Mouse (Mus musculus): ENCODE measurements around the gene Spata31d1a.

Spata31d1a gene

DNA sequence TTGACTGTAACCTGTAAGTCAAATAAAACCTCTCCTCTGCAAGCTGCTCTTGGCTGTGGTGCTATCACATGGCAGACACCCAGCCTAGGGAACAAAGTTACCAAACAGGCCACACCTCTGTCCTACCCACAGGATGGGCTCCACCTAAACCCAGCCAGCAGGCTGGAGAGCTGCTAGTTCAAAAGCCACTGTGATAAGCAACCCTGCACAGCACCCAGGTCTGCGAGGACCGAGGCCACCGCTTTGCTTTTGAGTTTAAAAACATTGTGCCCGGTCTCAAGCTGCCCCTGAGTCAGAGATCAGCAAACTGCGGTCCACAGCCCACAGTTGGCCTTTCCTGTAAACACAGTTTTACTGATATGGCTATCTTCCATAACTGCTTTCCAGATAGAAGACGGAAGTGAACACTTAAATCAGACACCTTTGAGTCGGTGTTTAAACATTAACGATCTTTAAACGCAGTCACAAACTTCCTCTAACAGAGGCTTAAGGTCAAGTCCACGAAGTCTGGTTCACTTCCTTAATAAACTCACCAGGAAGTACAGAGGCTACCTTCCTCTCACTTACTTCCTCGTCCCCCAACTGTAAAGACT lies 41.5 kb downstream of the Spata31d1a start:
- no peak for DNase-seq (ENCODE audit: low spot score in 2 of 2)

DNA sequence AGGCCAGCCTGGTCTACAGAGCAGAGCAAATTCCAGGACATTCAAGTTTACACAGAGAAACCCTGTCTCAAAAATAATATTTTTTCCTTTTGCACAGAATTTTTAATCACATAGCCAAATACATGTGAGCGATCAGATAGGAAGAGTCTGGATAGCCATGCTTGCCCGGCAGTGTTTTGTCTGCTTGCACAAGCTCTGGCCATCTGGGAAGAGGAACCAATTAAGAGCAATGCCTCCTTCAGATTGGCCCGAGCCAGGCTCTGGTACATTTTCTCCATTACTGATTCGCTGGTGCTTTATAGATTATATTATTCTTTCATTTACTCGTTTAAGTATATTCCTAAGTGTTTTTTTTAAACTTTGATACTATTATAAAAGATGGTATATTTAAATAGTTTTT lies 42.4 kb downstream of the Spata31d1a start:
- no peak for DNase-seq (ENCODE audit: low spot score in 2 of 2)

DNA sequence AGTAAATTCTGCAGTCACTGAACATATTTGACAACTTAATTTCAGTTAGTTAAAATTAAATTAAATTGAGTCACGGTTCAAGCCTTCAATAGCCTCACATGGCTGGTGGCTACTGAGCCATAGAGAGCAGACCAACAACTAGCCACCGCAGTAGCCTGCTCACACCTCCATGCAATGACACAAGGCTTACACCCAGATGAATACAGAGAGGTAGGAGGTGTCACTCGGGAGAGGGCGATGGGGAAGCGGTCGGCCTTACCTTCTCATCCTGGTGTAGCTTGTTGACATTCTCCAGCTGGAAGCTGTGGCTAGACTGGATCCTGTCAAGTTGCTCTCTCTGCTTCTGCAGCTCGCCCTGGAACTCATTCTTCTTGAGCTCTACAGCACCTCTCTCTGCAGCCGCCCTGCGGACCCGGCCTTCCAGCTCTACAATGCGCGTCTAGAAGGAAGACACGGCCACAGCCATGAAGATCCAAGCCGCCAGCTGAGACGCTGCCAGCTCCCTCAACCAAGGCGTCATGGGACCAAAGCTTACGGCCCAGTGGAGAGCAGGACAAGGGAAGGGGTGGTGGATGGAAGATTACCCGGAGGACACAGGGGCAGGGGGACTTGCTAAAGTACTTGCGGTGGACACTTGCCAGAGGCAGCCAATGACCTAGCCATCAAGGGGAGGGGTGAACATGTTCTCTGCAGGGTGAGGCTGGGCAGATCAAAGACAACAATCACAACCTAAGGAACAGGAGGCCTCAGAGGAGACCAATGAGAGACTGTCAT lies 46.0 kb downstream of the Spata31d1a start:
- no peak for DNase-seq (ENCODE audit: low spot score in 2 of 2)

DNA sequence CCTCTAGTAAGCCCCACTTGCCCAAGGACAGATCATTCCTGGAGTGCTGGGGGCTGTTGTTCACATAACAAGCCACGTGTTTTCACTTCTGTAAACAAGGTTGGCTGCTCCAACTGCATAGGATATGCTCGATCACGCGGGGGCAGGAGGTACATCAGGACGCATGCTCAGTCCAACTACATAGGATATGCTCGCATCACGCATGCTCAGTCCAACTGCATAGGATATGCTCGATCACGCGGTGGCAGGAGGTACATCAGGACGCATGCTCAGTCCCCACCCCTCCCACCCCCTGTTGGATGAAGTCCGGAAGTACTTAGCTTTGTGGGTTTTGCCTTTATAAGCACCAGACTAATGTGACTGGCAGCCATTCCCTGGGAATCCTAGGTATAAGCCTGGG lies 48.2 kb downstream of the Spata31d1a start:
- no peak for DNase-seq (ENCODE audit: low spot score in 2 of 2)

DNA sequence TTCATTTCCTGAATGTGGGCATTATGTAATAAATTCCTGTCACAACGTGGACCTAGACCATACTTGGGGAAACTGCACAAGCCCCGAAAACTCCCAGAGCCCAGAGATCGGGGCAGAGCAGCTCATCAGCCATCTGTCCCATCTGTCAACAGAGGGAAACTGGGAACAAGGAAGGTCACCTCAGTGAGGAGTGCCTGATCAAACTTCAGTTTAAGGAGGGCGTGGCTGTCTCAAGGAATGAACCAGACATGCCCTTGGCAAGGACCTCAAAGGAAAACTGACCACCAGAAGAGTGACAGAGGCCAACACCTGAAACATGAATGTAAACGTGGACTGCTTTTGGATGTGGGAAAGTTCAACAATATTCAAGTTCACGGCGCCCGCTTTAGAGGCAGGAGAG lies 48.7 kb downstream of the Spata31d1a start:
- DNase-seq (ENCODE audit: low spot score in 2 of 2), result no peak

DNA sequence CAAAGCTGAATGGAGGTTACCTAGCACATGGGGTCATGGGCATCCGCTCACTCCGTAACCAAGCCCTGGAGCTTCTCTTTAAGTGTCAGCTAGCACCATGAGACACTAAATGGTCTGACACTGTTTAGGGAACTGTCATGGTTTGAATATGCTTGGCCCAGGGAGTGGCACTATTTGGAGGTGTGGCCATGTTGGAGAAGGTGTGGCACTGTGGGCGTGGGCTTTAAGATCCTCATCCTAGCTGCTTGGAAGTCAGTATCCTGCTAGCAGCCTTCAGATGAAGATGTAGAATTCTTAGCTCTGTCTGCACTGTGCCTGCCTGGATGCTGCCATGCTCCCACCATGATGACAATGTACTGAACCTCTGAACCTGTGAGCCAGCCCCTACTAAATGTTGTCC lies 49.8 kb downstream of the Spata31d1a start:
- no peak for DNase-seq (ENCODE audit: low spot score in 2 of 2)

DNA sequence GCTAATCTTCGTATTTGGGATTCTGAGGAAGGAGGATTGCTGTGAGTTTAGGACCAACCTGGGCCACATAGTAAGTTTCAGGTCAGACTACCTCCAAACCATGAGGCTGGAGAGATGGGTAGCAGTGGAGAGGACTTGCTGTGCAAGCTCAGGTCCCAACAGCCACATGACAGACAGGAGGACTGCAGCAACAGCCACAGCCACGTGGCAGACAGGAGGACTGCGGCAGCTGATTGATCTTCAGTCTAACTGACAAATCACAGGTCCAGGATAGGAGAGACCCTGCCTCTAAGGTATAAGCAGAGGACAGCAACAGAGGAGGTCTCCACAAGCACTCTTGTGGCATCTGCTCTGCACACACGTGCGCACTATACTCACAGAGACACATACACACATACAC lies 52.3 kb downstream of the Spata31d1a start:
- DNase-seq (ENCODE audit: low spot score in 2 of 2), result no peak

DNA sequence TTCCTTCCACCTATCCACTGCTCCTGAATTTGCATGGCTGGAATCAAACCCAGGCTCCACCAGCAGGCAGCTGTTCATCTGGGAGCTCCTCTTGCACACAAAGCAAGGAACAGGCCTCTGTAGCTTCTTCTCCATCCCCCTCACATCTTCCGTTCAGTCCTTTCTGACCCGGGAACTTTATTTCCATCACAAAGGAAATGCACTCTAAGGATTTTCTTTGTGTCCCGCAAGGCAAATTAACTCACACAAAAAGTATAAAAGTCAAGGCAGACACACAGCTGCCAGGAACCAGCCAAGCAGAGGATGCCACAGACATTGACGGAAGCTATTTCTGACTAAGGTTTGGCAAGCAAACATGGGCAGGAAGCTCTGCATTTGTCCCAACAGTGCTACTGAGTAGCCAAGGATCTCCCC lies 53.1 kb downstream of the Spata31d1a start:
- no peak for DNase-seq (ENCODE audit: low spot score in 2 of 2)

DNA sequence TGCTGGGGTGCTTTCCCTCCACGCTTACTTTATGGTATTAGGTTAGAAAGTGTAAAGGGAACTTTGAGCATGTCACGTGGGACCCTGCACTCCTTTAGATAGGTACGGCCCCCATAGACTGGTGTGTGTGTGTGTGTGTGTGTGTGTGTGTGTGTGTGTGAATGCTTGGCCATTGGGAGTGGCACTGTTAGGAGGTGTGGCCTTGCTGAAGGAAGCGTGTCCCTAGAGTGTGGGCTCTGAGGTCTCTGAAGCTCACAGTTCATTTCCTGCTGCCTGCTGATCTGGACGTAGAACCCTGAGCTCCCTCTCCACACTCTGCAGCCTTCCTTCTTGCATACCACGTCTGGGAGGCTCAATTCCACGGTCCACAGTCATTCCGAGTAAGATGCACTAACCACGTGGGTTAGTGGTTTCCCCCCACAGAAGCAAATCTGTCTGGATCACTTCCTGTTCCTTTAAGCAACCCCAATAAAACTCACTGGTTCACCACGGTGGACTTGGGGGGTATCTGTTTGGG lies 53.8 kb downstream of the Spata31d1a start:
- no peak for DNase-seq (ENCODE audit: low spot score in 2 of 2)

DNA sequence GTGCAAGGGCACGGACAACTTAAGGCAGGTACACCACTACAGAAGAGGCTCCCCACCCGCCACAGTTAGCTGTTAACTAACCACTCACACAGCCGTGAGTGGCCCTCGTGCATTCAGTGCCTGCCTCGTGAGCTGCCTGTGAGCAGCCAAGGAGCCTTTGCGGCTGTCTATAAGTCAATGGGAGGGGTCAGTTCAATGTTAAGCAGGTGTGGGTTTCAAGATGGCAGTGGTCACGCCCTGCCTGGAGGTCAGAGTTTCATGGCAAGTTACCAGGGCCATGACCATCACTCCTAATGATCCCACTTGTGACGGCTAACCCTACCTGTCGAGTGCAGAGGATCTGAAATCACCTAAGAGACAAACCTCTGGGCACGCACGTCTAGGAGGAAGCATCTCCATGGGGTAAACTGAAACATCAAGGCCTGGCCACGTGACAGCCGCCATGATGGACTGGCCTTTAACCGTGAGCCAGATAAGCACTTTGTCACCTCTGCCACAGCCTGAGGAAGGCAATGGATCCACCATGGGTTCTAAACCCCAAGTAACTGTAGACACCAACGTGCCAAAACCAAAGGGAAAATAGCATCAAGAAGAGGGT lies 54.3 kb downstream of the Spata31d1a start:
- DNase-seq (ENCODE audit: low spot score in 2 of 2), result no peak

DNA sequence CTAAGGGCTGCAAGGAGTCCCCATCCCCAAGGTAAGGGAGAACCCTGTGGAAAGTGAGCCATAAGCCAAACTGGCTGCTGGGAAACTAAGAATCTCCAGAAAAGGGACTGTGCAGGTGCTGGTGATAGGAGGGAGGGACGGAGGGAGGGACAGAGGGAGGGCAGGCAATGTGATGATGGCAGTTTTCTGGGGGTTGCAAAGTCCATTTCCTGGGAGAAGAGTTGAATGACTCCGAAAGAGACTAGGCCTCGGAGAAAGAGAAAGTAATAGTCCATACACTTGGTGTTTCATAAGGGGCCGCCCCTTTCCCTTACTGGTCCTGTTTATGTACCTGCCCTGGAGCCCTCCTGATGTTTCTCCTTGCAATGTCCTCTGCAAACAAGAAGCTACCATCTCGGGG lies 55.7 kb downstream of the Spata31d1a start:
- DNase-seq (ENCODE audit: low spot score in 2 of 2), result no peak

DNA sequence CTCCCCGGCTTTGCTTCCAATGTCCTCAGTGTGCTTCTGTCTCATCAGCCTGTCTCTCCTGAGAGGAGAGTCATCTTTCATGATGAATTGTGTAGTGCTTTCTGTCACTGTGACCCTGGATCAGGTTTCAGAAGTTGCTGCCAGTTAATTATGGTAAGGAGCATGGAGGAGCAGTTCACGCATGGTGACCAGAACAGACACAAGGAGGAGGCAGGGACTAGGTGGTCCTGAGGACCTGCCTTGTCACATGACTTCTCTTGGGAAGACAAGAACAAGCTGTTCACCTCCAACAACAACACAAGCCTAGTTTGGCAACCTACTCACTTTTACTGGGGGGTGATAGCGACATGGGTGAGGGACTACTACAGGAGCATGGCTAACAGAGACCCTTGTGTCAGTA lies 57.0 kb downstream of the Spata31d1a start:
- no peak for DNase-seq (ENCODE audit: low spot score in 2 of 2)

DNA sequence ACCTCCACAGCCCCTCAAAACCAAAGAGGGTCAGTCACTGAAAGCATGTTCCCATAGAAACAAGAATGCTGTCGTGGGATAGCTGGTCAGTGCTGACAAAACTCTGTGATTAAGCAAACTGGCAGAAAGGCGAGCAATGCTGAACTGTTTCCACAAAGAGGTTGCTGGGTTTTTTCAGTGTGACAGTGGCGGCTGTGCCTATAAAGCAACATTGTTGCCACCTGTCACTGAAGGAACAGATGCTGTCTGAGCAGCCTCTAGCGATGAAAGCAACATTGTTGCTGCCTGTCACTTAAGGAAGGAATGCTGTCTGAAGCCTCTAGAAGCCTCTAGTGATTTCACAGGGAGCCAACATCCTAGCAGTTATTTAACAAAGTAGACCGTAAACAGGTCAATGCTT lies 57.5 kb downstream of the Spata31d1a start:
- no peak for DNase-seq (ENCODE audit: low spot score in 2 of 2)
